Mouse (Mus musculus): ENCODE results near the gene Adcy10. TPM values are rescaled to one million over a fixed set of nuclear protein-coding genes. Genes with fewer than 3 reads are reported as not detected.

Adcy10 gene
- 0.10 TPM in 1 of 2 replicates, not detected in the other for polyA plus RNA-seq (2016; fragmentation: Nextera tagmentation; extraction: Ambion mirVana)

- H3K36me3 ChIP-seq: peaks cover 7% of the 10 kb centered on the region; the same call in 1 of the 2 replicates
- 91% methylated on average over 8 of the region's 8 CpGs for WGBS
- H3K4me3 ChIP-seq (replicated peaks): no peak within 1 kb of the TSS
- H3K27me3 ChIP-seq: no peaks in the 10 kb centered on the region
- no peak within 1 kb of the TSS for H3K9ac ChIP-seq (replicated peaks)
- no peaks in the 10 kb centered on the region for H3K9me3 ChIP-seq
- H3K4me1 ChIP-seq (replicated peaks): no peaks in the 10 kb centered on the region
- H3K4me2 ChIP-seq: no peak within 1 kb of the TSS
- no peak for ATAC-seq (ENCODE audit: insufficient number of reproducible peaks, insufficient read depth, low FRiP score, low TSS enrichment, low read depth)
- no peak within 1 kb of the TSS for H3K27ac ChIP-seq
Observed at GRCm38 (mm10) chr1:165484688-165485233, at the start of gene Adcy10. Adcy10 (plus strand) TSS chr1:165485183.

GRCm38 (mm10) chr1:165438289-165439021 is 46.5 kb upstream of the Adcy10 start:
- Histone ChIP-seq H3K4me1 (replicated peaks) (no peaks in the 10 kb centered on the region), H3K27me3 (no peaks in the 10 kb centered on the region), H3K9ac (replicated peaks) (no peak overlapping the region), H3K27ac (no peak overlapping the region), H3K36me3 (no peaks in the 10 kb centered on the region), H3K9me3 (no peaks in the 10 kb centered on the region; the same call in 1 of the 2 replicates), H3K4me2 (no peak overlapping the region), H3K4me3 (replicated peaks) (no peak overlapping the region)
- no peak for ATAC-seq (ENCODE audit: insufficient number of reproducible peaks, insufficient read depth, low FRiP score, low TSS enrichment, low read depth)
- WGBS: 90% methylated on average over 1 of the region's 1 CpGs

DNA sequence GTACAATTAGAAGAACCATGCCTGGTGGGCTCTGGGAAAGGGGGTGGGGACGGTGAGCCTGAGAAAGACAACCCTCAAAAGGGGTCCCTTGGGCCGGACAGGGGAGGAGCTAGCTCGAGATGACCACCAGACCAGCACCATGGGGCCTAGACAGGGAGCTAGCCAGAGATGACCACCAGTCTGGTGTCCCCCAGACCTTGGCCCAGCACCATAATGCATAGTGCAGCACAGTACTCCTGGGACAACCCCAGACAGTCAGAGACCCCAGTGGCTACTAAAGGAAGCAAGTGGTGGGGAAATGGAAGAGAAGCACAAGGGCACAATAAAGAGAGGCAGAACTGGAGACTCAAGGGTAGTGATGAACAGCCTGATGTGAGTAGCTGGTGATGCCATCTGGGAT is 44.2 kb upstream of the Adcy10 start:
- Histone ChIP-seq H3K27me3 (no peaks in the 10 kb centered on the region), H3K27ac (no peak overlapping the region), H3K36me3 (no peaks in the 10 kb centered on the region), H3K4me2 (no peak overlapping the region), H3K4me1 (replicated peaks) (no peaks in the 10 kb centered on the region), H3K9me3 (no peaks in the 10 kb centered on the region; the same call in 1 of the 2 replicates), H3K9ac (replicated peaks) (no peak overlapping the region), H3K4me3 (replicated peaks) (no peak overlapping the region)
- ATAC-seq (ENCODE audit: insufficient number of reproducible peaks, insufficient read depth, low FRiP score, low TSS enrichment, low read depth): no peak; the same call in 1 of the 2 replicates
- WGBS: 63% methylated on average over 3 of the region's 3 CpGs

DNA sequence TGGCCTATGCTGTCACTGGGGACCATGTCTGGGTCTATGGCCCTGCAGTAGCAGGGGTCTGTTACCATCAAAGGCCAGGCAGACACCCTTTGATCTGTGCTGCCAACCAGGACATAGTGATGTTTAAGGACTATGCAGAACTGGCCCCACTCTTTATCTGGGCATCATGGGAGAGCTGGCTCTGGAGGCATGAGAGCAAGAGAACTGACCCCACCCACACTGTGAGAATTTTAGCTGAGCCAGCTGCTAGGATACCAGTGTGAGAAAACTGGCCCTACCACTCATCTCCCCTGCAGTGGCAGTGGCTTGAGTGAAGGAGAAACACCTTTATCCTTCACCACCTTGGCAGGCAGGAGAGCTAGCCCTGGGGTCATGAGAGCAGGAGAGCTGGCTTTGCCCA is 43.8 kb upstream of the Adcy10 start:
- Histone ChIP-seq H3K4me2 (no peak overlapping the region), H3K27ac (no peak overlapping the region), H3K4me3 (replicated peaks) (no peak overlapping the region), H3K36me3 (no peaks in the 10 kb centered on the region), H3K9me3 (no peaks in the 10 kb centered on the region; the same call in 1 of the 2 replicates), H3K27me3 (no peaks in the 10 kb centered on the region), H3K4me1 (replicated peaks) (no peaks in the 10 kb centered on the region), H3K9ac (replicated peaks) (no peak overlapping the region)
- no peak; the same call in 1 of the 2 replicates for ATAC-seq (ENCODE audit: insufficient number of reproducible peaks, insufficient read depth, low FRiP score, low TSS enrichment, low read depth)

DNA sequence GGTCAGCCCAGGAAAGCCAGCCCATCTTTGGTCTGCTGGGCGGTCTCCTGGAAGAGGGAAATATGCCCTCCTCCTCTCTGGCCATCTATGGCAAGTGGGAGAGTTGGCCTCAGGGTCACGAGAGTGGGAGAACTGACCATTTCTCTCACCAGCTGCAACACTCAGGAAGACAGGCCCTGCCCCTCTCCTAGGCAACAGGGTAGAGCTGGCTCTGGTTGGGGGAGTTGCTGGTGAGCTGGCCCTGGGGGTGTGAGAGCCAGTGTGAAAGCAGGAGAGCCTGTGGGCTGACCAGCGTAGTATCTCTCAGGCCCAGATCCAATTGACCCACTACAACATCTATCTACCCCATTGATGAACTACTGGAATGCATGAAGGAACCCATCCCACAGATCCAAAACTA is 43.3 kb upstream of the Adcy10 start:
- Histone ChIP-seq H3K4me2 (no peak overlapping the region), H3K9ac (replicated peaks) (no peak overlapping the region), H3K4me1 (replicated peaks) (no peaks in the 10 kb centered on the region), H3K27ac (no peak overlapping the region), H3K4me3 (replicated peaks) (no peak overlapping the region), H3K36me3 (no peaks in the 10 kb centered on the region), H3K9me3 (no peaks in the 10 kb centered on the region), H3K27me3 (no peaks in the 10 kb centered on the region)
- 82% methylated on average over 3 of the region's 3 CpGs for WGBS
- ATAC-seq (ENCODE audit: insufficient number of reproducible peaks, insufficient read depth, low FRiP score, low TSS enrichment, low read depth): no peak

- no peaks in the 10 kb centered on the region for H3K36me3 ChIP-seq
- peak overlapping the region; percentile 93; the same call in 1 of the 2 replicates for H3K27ac ChIP-seq
- no peak for ATAC-seq (ENCODE audit: insufficient number of reproducible peaks, insufficient read depth, low FRiP score, low TSS enrichment, low read depth)
- H3K27me3 ChIP-seq: no peaks in the 10 kb centered on the region
- H3K9me3 ChIP-seq: no peaks in the 10 kb centered on the region
- peak overlapping the region; percentile 91 for H3K4me3 ChIP-seq (replicated peaks)
- H3K4me2 ChIP-seq: peak overlapping the region; percentile 75
- WGBS: 15% methylated on average over 7 of the region's 7 CpGs
- H3K4me1 ChIP-seq (replicated peaks): peaks cover 8% of the 10 kb centered on the region; the same call in 1 of the 2 replicates
- peak overlapping the region; percentile 82 for H3K9ac ChIP-seq (replicated peaks)
Observed at GRCm38 (mm10) chr1:165459041-165459502, 25.9 kb upstream of the Adcy10 start.

DNA sequence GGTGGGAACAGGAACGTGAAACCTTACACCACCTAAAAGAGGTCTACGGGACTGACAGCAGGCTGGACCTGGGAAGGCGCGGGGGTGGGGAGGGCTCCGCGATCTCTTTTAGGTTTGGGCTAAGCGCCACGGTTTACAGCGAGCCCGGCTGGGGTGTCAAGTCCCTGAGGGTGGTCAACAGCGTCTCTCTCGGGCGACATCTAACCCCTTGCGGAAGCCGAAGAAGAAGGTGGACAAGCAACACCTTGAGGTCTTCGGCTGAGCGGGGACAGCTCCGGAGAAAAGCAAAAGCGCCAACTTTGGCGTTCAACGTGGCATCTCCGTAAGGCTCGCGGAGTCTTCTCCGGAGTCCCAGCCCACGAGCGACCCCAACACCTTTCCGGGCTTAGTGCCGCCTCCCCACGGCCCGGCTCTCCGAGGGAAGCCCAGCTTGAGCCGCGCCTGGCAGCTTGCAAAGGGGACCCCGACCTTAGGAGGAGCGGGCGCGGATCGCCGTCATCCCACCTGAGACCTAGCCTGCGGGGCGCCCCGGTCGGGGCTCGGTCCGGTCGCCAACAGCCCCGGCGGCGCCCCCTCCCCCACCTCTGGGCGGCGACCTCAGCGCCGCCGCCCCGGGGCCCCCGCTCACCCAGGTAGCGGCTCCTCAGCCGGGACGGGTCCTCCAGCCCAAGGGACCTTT is 25.3 kb upstream of the Adcy10 start:
- WGBS: 1% methylated on average over 58 of the region's 60 CpGs
- peaks cover 8% of the 10 kb centered on the region; the same call in 1 of the 2 replicates for H3K4me1 ChIP-seq (replicated peaks)
- no peaks in the 10 kb centered on the region for H3K27me3 ChIP-seq
- peak overlapping the region; percentile 93 for H3K27ac ChIP-seq
- ATAC-seq (ENCODE audit: insufficient number of reproducible peaks, insufficient read depth, low FRiP score, low TSS enrichment, low read depth): no peak; the same call in 1 of the 2 replicates
- H3K9ac ChIP-seq (replicated peaks): peak overlapping the region; percentile 82
- no peaks in the 10 kb centered on the region for H3K36me3 ChIP-seq
- peak overlapping the region; percentile 75 for H3K4me2 ChIP-seq
- peak overlapping the region; percentile 91 for H3K4me3 ChIP-seq (replicated peaks)
- no peaks in the 10 kb centered on the region for H3K9me3 ChIP-seq

GRCm38 (mm10) chr1:165460360-165460800 is 24.6 kb upstream of the Adcy10 start, which contains the start of the genes Dcaf6 and Mpc2:
Dcaf6 (minus strand) TSS chr1:165460475.
Mpc2 (plus strand) TSS chr1:165460637.
- WGBS: under 1% methylated on average over 27 of the region's 37 CpGs
- H3K4me2 ChIP-seq: peak within 1 kb of the TSS; percentile 75
- peak within 1 kb of the TSS; percentile 93 for H3K27ac ChIP-seq
- H3K4me3 ChIP-seq (replicated peaks): peak within 1 kb of the TSS; percentile 91
- peak; percentile 93 for ATAC-seq (ENCODE audit: insufficient number of reproducible peaks, insufficient read depth, low FRiP score, low TSS enrichment, low read depth)
- no peaks in the 10 kb centered on the region for H3K9me3 ChIP-seq
- peaks cover 8% of the 10 kb centered on the region; the same call in 1 of the 2 replicates for H3K4me1 ChIP-seq (replicated peaks)
- H3K9ac ChIP-seq (replicated peaks): peak within 1 kb of the TSS; percentile 82
- H3K36me3 ChIP-seq: no peaks in the 10 kb centered on the region
- no peaks in the 10 kb centered on the region for H3K27me3 ChIP-seq

GRCm38 (mm10) chr1:165460801-165461377 is 24.1 kb upstream of the Adcy10 start:
- H3K36me3 ChIP-seq: no peaks in the 10 kb centered on the region
- under 1% methylated on average over 41 of the region's 41 CpGs for WGBS
- ATAC-seq (ENCODE audit: insufficient number of reproducible peaks, insufficient read depth, low FRiP score, low TSS enrichment, low read depth): peak; percentile 99
- H3K9me3 ChIP-seq: no peaks in the 10 kb centered on the region
- peak overlapping the region; percentile 91 for H3K4me3 ChIP-seq (replicated peaks)
- peak overlapping the region; percentile 93 for H3K27ac ChIP-seq
- peak overlapping the region; percentile 75 for H3K4me2 ChIP-seq
- H3K27me3 ChIP-seq: no peaks in the 10 kb centered on the region
- H3K9ac ChIP-seq (replicated peaks): peak overlapping the region; percentile 82
- H3K4me1 ChIP-seq (replicated peaks): peaks cover 8% of the 10 kb centered on the region; the same call in 1 of the 2 replicates

GRCm38 (mm10) chr1:165461681-165462080 is 23.3 kb upstream of the Adcy10 start:
- WGBS: 3% methylated on average over 9 of the region's 9 CpGs
- Histone ChIP-seq H3K9ac (replicated peaks) (peak overlapping the region; percentile 67), H3K4me1 (replicated peaks) (peaks cover 8% of the 10 kb centered on the region; the same call in 1 of the 2 replicates), H3K36me3 (no peaks in the 10 kb centered on the region), H3K9me3 (no peaks in the 10 kb centered on the region), H3K4me3 (replicated peaks) (peak overlapping the region; percentile 91), H3K4me2 (peak overlapping the region; percentile 75), H3K27ac (0 out of 2 replicates have a peak overlapping the region, but pooled peaks have one; percentile 78), H3K27me3 (no peaks in the 10 kb centered on the region)
- ATAC-seq (ENCODE audit: insufficient number of reproducible peaks, insufficient read depth, low FRiP score, low TSS enrichment, low read depth): no peak
